Mouse (Mus musculus): ENCODE data around the gene Lage3. TPM values are rescaled to one million over a fixed set of nuclear protein-coding genes. Genes with fewer than 3 reads are reported as not detected.
A peak's percentile ranks its signal among the peaks of the same experiment; 100 is the strongest.

The Lage3 gene
- polyA plus RNA-seq, 1 experiment, result 39.5 TPM

DNA sequence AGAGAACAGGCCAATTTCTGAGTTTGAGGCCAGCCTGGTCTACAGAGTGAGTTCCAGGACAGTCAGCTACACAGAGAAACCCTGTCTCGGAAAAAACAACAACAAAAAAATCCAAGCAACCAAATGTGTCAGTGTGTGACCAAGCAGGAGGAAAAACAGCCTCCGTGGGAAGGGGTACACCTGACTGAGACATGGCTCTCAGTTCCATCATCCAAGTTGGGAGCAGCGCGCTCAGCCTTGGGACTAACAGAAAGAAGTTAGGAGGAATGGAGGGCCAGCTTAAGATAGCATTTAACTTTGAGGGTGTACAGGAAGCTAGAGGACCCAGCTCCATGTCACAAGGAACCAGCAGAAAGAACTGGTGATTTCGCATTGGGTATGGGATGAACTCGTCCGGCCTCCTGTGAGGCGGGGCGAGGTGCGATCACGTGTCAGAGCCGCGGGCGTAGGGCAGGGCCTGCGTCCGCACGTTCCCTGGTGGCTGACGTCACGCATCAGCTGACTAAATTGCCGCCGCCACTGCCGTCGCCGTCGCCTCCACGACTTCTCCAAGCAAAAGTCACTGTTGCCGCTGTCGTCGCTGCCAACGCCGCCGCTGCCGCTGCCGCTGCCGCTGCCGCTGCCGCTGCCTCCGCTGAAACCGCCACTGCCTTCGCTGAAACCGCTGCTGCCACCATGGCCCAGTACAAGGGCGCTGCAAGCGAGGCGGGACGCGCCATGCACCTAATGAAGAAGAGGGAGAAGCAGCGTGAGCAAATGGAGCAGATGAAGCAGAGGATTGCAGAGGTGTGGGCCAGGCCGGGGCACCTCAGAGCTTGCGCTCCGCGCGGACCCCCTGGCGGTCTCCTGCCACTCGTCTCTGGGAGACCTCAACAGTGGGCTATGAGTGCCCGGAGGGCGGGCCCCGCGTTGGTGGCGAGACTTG is 40.6 kb downstream of the Lage3 start, which contains the start of gene Fam50a:
Fam50a (plus strand) TSS at position 494 of the 925 bp plus-strand sequence.
- Histone ChIP-seq H3K4me3 (replicated peaks; ENCODE audit: control insufficient read depth, low read depth, low read length) (peak within 1 kb of the TSS; percentile 89), H3K27ac (ENCODE audit: control insufficient read depth, insufficient read depth, low read depth, low read length, poor library complexity) (peak within 1 kb of the TSS; percentile 90), H3K4me1 (ENCODE audit: control insufficient read depth, insufficient read depth, low read length) (no peaks in the 10 kb centered on the region)
- TF ChIP-seq CTCF (IDR thresholded peaks at IDR 0.05; ENCODE audit: control insufficient read depth, insufficient read depth, low read length), result no peak
- TF ChIP-seq POLR2A (IDR thresholded peaks at IDR 0.05; ENCODE audit: borderline replicate concordance, control insufficient read depth, low read depth, low read length), result peak; percentile 56; the same call in 1 of the 2 replicates
- 14% methylated on average over 53 of the region's 59 CpGs for WGBS

GRCm38 (mm10) chrX:74304867-74305700 is 48.3 kb downstream of the Lage3 start, which contains the start of gene Gdi1:
Gdi1 (plus strand) TSS chrX:74304998.
- Histone ChIP-seq H3K4me1 (ENCODE audit: control insufficient read depth, insufficient read depth, low read length) (no peaks in the 10 kb centered on the region; the same call in 1 of the 2 replicates), H3K4me3 (replicated peaks; ENCODE audit: control insufficient read depth, low read depth, low read length) (peak within 1 kb of the TSS; percentile 93), H3K27ac (ENCODE audit: control insufficient read depth, insufficient read depth, low read depth, low read length, poor library complexity) (peak within 1 kb of the TSS; percentile 93)
- TF ChIP-seq CTCF (IDR thresholded peaks at IDR 0.05; ENCODE audit: control insufficient read depth, insufficient read depth, low read length) (no peak), POLR2A (IDR thresholded peaks at IDR 0.05; ENCODE audit: borderline replicate concordance, control insufficient read depth, low read depth, low read length) (peak; percentile 89)
- 9% methylated on average over 40 of the region's 41 CpGs for WGBS

Other genes starting within 250 kb of the Lage3 start
- gene Opn1mw, start 226.2 kb downstream of the Lage3 start, polyA plus RNA-seq (2011; ENCODE audit: insufficient read depth, insufficient read length, low replicate concordance, missing spikeins), result not detected in 2 replicates
- gene Mecp2, start 218.3 kb downstream of the Lage3 start, polyA plus RNA-seq (2011; ENCODE audit: insufficient read depth, insufficient read length, low replicate concordance, missing spikeins), result 13.2 and 15.1 TPM in 2 replicates
- not detected in 2 replicates for gene Tex28, start 185.8 kb downstream of the Lage3 start, polyA plus RNA-seq (2011; ENCODE audit: insufficient read depth, insufficient read length, low replicate concordance, missing spikeins)
- not detected in 2 replicates for gene Tktl1, start 176.4 kb downstream of the Lage3 start, polyA plus RNA-seq (2011; ENCODE audit: insufficient read depth, insufficient read length, low replicate concordance, missing spikeins)
- 140 and 356 TPM in 2 replicates for gene Flna, start 103.8 kb downstream of the Lage3 start, polyA plus RNA-seq (2011; ENCODE audit: insufficient read depth, insufficient read length, low replicate concordance, missing spikeins)
- 34.6 and 51.7 TPM in 2 replicates for gene Emd, start 98.9 kb downstream of the Lage3 start, polyA plus RNA-seq (2011; ENCODE audit: insufficient read depth, insufficient read length, low replicate concordance, missing spikeins)
- 68.3 and 79.6 TPM in 2 replicates for gene Rpl10, start 82.8 kb downstream of the Lage3 start, polyA plus RNA-seq (2011; ENCODE audit: insufficient read depth, insufficient read length, low replicate concordance, missing spikeins)
- 32.4 and 58.0 TPM in 2 replicates for gene Taz, start 71.7 kb downstream of the Lage3 start, polyA plus RNA-seq (2011; ENCODE audit: insufficient read depth, insufficient read length, low replicate concordance, missing spikeins)
- gene Dnase1l1, start 71.3 kb downstream of the Lage3 start, polyA plus RNA-seq (2011; ENCODE audit: insufficient read depth, insufficient read length, low replicate concordance, missing spikeins), result 16.4 and 21.5 TPM in 2 replicates
- gene Atp6ap1, start 56.5 kb downstream of the Lage3 start, polyA plus RNA-seq (2011; ENCODE audit: insufficient read depth, insufficient read length, low replicate concordance, missing spikeins), result 154 and 166 TPM in 2 replicates
- gene Gdi1, start 48.6 kb downstream of the Lage3 start, polyA plus RNA-seq (2011; ENCODE audit: insufficient read depth, insufficient read length, low replicate concordance, missing spikeins), result 87.5 and 157 TPM in 2 replicates
- gene Fam50a, start 40.6 kb downstream of the Lage3 start, polyA plus RNA-seq (2011; ENCODE audit: insufficient read depth, insufficient read length, low replicate concordance, missing spikeins), result 38.8 and 61.0 TPM in 2 replicates
- 3.6 TPM in 2 replicates for gene Plxna3, start 24.6 kb downstream of the Lage3 start, polyA plus RNA-seq (2011; ENCODE audit: insufficient read depth, insufficient read length, low replicate concordance, missing spikeins)
- gene Ubl4a, start 19.6 kb upstream of the Lage3 start, polyA plus RNA-seq (2011; ENCODE audit: insufficient read depth, insufficient read length, low replicate concordance, missing spikeins), result 27.2 and 35.6 TPM in 2 replicates
- gene Slc10a3, start 19.7 kb upstream of the Lage3 start, polyA plus RNA-seq (2011; ENCODE audit: insufficient read depth, insufficient read length, low replicate concordance, missing spikeins), result 2.7 TPM in 2 replicates
- 3.6 and 9.1 TPM in 2 replicates for gene Fam3a, start 39.7 kb upstream of the Lage3 start, polyA plus RNA-seq (2011; ENCODE audit: insufficient read depth, insufficient read length, low replicate concordance, missing spikeins)
- gene Ikbkg, start 39.7 kb upstream of the Lage3 start, polyA plus RNA-seq (2011; ENCODE audit: insufficient read depth, insufficient read length, low replicate concordance, missing spikeins), result 11.6 and 11.7 TPM in 2 replicates
- 20.9 and 33.4 TPM in 2 replicates for gene G6pdx, start 75.6 kb upstream of the Lage3 start, polyA plus RNA-seq (2011; ENCODE audit: insufficient read depth, insufficient read length, low replicate concordance, missing spikeins)
- not detected in 2 replicates for gene Gm6880, start 127.8 kb upstream of the Lage3 start, polyA plus RNA-seq (2011; ENCODE audit: insufficient read depth, insufficient read length, low replicate concordance, missing spikeins)
- gene Olfr1326-ps1, start 221.3 kb upstream of the Lage3 start, polyA plus RNA-seq (2011; ENCODE audit: insufficient read depth, insufficient read length, low replicate concordance, missing spikeins), result not detected in 2 replicates
- gene Olfr1325, start 239.1 kb upstream of the Lage3 start, polyA plus RNA-seq (2011; ENCODE audit: insufficient read depth, insufficient read length, low replicate concordance, missing spikeins), result not detected in 2 replicates